Mouse (Mus musculus): ENCODE data around the gene Lcp1. TPM values are rescaled to one million over a fixed set of nuclear protein-coding genes. Genes with fewer than 3 reads are reported as not detected.

The Lcp1 gene
- total and polyA plus RNA-seq, 2 experiments, result 15.5 to 55.5 TPM

DNA sequence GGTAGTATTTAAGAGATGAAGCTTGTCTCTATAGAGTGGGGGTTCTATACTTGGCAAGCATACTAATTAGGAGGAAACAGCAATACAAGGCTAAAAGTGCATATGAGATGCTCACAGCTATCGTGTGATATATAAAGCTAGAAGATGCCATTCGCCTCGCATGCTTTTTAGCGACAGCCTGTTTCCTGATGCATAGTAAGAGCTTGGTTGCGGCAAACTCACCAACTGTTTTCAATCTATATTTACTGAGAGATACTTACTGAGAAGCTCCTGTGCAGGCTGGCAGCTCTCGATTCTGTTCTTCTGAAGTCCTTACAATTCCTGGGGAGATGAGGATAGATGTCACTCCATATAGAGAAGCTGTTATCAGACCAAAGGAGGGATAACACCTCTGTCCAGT lies 148.8 kb downstream of the Lcp1 start:
- Histone ChIP-seq H3K27ac (replicated peaks; ENCODE audit: insufficient read depth, low read depth, low read length) (no peak overlapping the region), H3K4me1 (ENCODE audit: control insufficient read depth, insufficient read depth, low read length) (peaks cover 2% of the 10 kb centered on the region; the same call in 1 of the 2 replicates), H3K27me3 (ENCODE audit: control insufficient read depth, insufficient read depth, low read length) (no peaks in the 10 kb centered on the region), H3K36me3 (ENCODE audit: control insufficient read depth, insufficient read depth, low read length) (peaks cover 49% of the 10 kb centered on the region), H3K79me2 (ENCODE audit: control insufficient read depth, insufficient read depth, low read length) (no peaks in the 10 kb centered on the region), H3K4me3 (ENCODE audit: insufficient read depth, low read depth, low read length) (no peak overlapping the region; the same call in 1 of the 2 replicates), H3K9ac (ENCODE audit: low read depth, low read length) (no peak overlapping the region)
- DNase-seq (ENCODE audit: extremely low read depth, low read depth, low spot score), result no peak
- 85% methylated on average over 6 of the region's 6 CpGs for WGBS
- TF ChIP-seq CTCF (IDR thresholded peaks at IDR 0.05; ENCODE audit: low read depth, low read length), result no peak
- TF ChIP-seq POLR2A (IDR thresholded peaks at IDR 0.05; ENCODE audit: extremely low read depth, insufficient read depth, low read length), result no peak

- DNase-seq (ENCODE audit: extremely low read depth, low read depth, low spot score), result no peak
- Histone ChIP-seq H3K36me3 (ENCODE audit: control insufficient read depth, insufficient read depth, low read length) (peaks cover 42% of the 10 kb centered on the region), H3K79me2 (ENCODE audit: control insufficient read depth, insufficient read depth, low read length) (no peaks in the 10 kb centered on the region; the same call in 1 of the 2 replicates), H3K4me3 (ENCODE audit: insufficient read depth, low read depth, low read length) (no peak overlapping the region), H3K27me3 (ENCODE audit: control insufficient read depth, insufficient read depth, low read length) (no peaks in the 10 kb centered on the region), H3K27ac (replicated peaks; ENCODE audit: insufficient read depth, low read depth, low read length) (no peak overlapping the region), H3K9ac (ENCODE audit: low read depth, low read length) (no peak overlapping the region), H3K4me1 (ENCODE audit: control insufficient read depth, insufficient read depth, low read length) (peaks cover 2% of the 10 kb centered on the region; the same call in 1 of the 2 replicates)
- no peak for TF ChIP-seq POLR2A (IDR thresholded peaks at IDR 0.05; ENCODE audit: extremely low read depth, insufficient read depth, low read length)
- no peak for TF ChIP-seq CTCF (IDR thresholded peaks at IDR 0.05; ENCODE audit: low read depth, low read length)
- WGBS, result 85% methylated on average over 5 of the region's 5 CpGs
Measured at GRCm38 (mm10) chr14:75280406-75280805, 149.5 kb downstream of the Lcp1 start.

Other genes with a start within 250 kb of the Lcp1 start
- gene Lrch1, start 183.2 kb upstream of the Lcp1 start, total RNA-seq (2014; rRNA removed), result 6.1 and 6.5 TPM in 2 replicates
- 1.9 and 2.7 TPM in 2 replicates for gene Lrch1, start 183.2 kb upstream of the Lcp1 start, polyA plus RNA-seq (2012; rRNA removed)
- 0.54 and 1.1 TPM in 2 replicates for gene Rubcnl, start 115.1 kb upstream of the Lcp1 start, total RNA-seq (2014; rRNA removed)
- 0.15 and 0.21 TPM in 2 replicates for gene Rubcnl, start 115.1 kb upstream of the Lcp1 start, polyA plus RNA-seq (2012; rRNA removed)
- gene Lrrc63, start 220 bp upstream of the Lcp1 start, total RNA-seq (2014; rRNA removed), result under 0.01 TPM in 1 of 2 replicates, not detected in the other
- 0.04 TPM in 1 of 2 replicates, not detected in the other for gene Lrrc63, start 220 bp upstream of the Lcp1 start, polyA plus RNA-seq (2012; rRNA removed)
- gene Cpb2, start 111.2 kb downstream of the Lcp1 start, total RNA-seq (2014; rRNA removed), result 480 and 574 TPM in 2 replicates
- 130 and 147 TPM in 2 replicates for gene Cpb2, start 111.2 kb downstream of the Lcp1 start, polyA plus RNA-seq (2012; rRNA removed)
- gene Zc3h13, start 153.3 kb downstream of the Lcp1 start, total RNA-seq (2014; rRNA removed), result 9.0 and 13.5 TPM in 2 replicates
- 3.3 and 6.1 TPM in 2 replicates for gene Zc3h13, start 153.3 kb downstream of the Lcp1 start, polyA plus RNA-seq (2012; rRNA removed)